Comparison of ENCODE assay signal across 20 mouse cellular contexts in genomic region chr5:149071546-149071945, GRCm38 (mm10).
DNase-seq lines count a peak whose midpoint lies in the region; ATAC-seq and TF ChIP-seq lines count a peak whose summit lies in the region.
"Had no signal": no experiment of that assay in that cellular context is flagged by ENCODE, and none has a peak within 500 bp of the region (broad histone marks: within the 10 kb centered on the region; RNA-seq: fewer than 3 reads in every experiment).

No protein-coding gene starts in this region.

- no peaks in the 10 kb centered on the region for H3K36me3 ChIP-seq in hindbrain, postnatal 0 days (ENCODE audit: insufficient read depth, low read length)
- no peaks in the 10 kb centered on the region for H3K36me3 ChIP-seq in hindbrain, embryonic 12.5 days
- H3K36me3 ChIP-seq in lung, postnatal 0 days (ENCODE audit: insufficient read depth, low read length) = no peaks in the 10 kb centered on the region
- H3K36me3 ChIP-seq in G1E (replicated peaks) = no peaks in the 10 kb centered on the region
- H3K36me3 ChIP-seq in stomach, postnatal 0 days (ENCODE audit: control insufficient read depth, insufficient read depth, low read length) = no peaks in the 10 kb centered on the region
- H3K36me3 ChIP-seq: embryonic facial prominence, embryonic 13.5 days; forebrain, embryonic 12.5 days; heart, embryonic 12.5 days; intestine, embryonic 15.5 days; limb, embryonic 15.5 days had no signal

- no peaks in the 10 kb centered on the region for H3K27me3 ChIP-seq in hindbrain, postnatal 0 days (ENCODE audit: insufficient read depth, low read length)
- H3K27me3 ChIP-seq in hindbrain, embryonic 12.5 days = no peaks in the 10 kb centered on the region
- H3K27me3 ChIP-seq in lung, postnatal 0 days (replicated peaks; ENCODE audit: insufficient read depth, low read length) = no peaks in the 10 kb centered on the region
- peaks cover 3% of the 10 kb centered on the region; the same call in 1 of the 2 replicates for H3K27me3 ChIP-seq in G1E (ENCODE audit: insufficient read depth, low read length)
- H3K27me3 ChIP-seq in stomach, postnatal 0 days (ENCODE audit: control insufficient read depth, insufficient read depth, low read length) = no peaks in the 10 kb centered on the region
- H3K27me3 ChIP-seq: embryonic facial prominence, embryonic 13.5 days; forebrain, embryonic 12.5 days; heart, embryonic 12.5 days; intestine, embryonic 15.5 days; limb, embryonic 15.5 days had no signal

- WGBS in hindbrain, postnatal 0 days = 97% methylated on average over 5 of the region's 5 CpGs
- over 99% methylated on average over 5 of the region's 5 CpGs for WGBS in hindbrain, embryonic 12.5 days
- WGBS in lung, postnatal 0 days = 95% methylated on average over 5 of the region's 5 CpGs
- 98% methylated on average over 5 of the region's 5 CpGs for WGBS in stomach, postnatal 0 days

- no peak for TF ChIP-seq EP300 in lung, postnatal 0 days (IDR thresholded peaks at IDR 0.05)
- TF ChIP-seq EP300 in stomach, postnatal 0 days (optimal IDR thresholded peaks at IDR 0.05) = no peak

- H3K4me3 ChIP-seq in hindbrain, postnatal 0 days (ENCODE audit: low read length) = no peak overlapping the region
- H3K4me3 ChIP-seq in hindbrain, embryonic 12.5 days = no peak overlapping the region
- no peak overlapping the region for H3K4me3 ChIP-seq in lung, postnatal 0 days (ENCODE audit: low read depth, low read length)
- H3K4me3 ChIP-seq in G1E (ENCODE audit: low read depth, low read length) = no peak overlapping the region
- no peak overlapping the region for H3K4me3 ChIP-seq in stomach, postnatal 0 days (ENCODE audit: low read depth, low read length)
- H3K4me3 ChIP-seq: embryonic facial prominence, embryonic 13.5 days; forebrain, embryonic 12.5 days; heart, embryonic 12.5 days; intestine, embryonic 15.5 days; limb, embryonic 15.5 days had no signal

- H3K27ac ChIP-seq in hindbrain, postnatal 0 days = no peak overlapping the region
- no peak overlapping the region for H3K27ac ChIP-seq in hindbrain, embryonic 12.5 days
- no peak overlapping the region for H3K27ac ChIP-seq in lung, postnatal 0 days (ENCODE audit: low read length)
- no peak overlapping the region for H3K27ac ChIP-seq in stomach, postnatal 0 days (replicated peaks)
- H3K27ac ChIP-seq: embryonic facial prominence, embryonic 13.5 days; forebrain, embryonic 12.5 days; intestine, embryonic 15.5 days; limb, embryonic 15.5 days had no signal

- H3K4me1 ChIP-seq in hindbrain, postnatal 0 days (ENCODE audit: insufficient read depth, low read length) = no peaks in the 10 kb centered on the region
- H3K4me1 ChIP-seq in hindbrain, embryonic 12.5 days = no peaks in the 10 kb centered on the region
- no peaks in the 10 kb centered on the region for H3K4me1 ChIP-seq in lung, postnatal 0 days (ENCODE audit: insufficient read depth, low read depth, low read length)
- peaks cover 25% of the 10 kb centered on the region for H3K4me1 ChIP-seq in G1E (ENCODE audit: insufficient read depth, low read depth, low read length)
- no peaks in the 10 kb centered on the region for H3K4me1 ChIP-seq in stomach, postnatal 0 days (replicated peaks; ENCODE audit: control insufficient read depth, insufficient read depth)
- H3K4me1 ChIP-seq: forebrain, embryonic 12.5 days; intestine, embryonic 15.5 days; limb, embryonic 15.5 days had no signal

- no peak for ATAC-seq in hindbrain, postnatal 0 days
- no peak for ATAC-seq in hindbrain, embryonic 12.5 days (ENCODE audit: low FRiP score)
- no peak for ATAC-seq in lung, postnatal 0 days
- no peak for ATAC-seq in G1E (ENCODE audit: extremely low read depth, insufficient number of reproducible peaks, low FRiP score, poor library complexity, severe bottlenecking)
- ATAC-seq in stomach, postnatal 0 days (ENCODE audit: low FRiP score, low TSS enrichment) = no peak
- ATAC-seq: activated CD4-positive, CD25-positive, alpha-beta regulatory T cell, adult 4 months; intestine, embryonic 15.5 days had no signal

- H3K9ac ChIP-seq in hindbrain, postnatal 0 days (replicated peaks; ENCODE audit: low read length) = no peak overlapping the region
- no peak overlapping the region for H3K9ac ChIP-seq in hindbrain, embryonic 12.5 days
- no peak overlapping the region for H3K9ac ChIP-seq in lung, postnatal 0 days (replicated peaks; ENCODE audit: low read depth)
- H3K9ac ChIP-seq in stomach, postnatal 0 days (ENCODE audit: low read length) = no peak overlapping the region
- H3K9ac ChIP-seq: embryonic facial prominence, embryonic 13.5 days; forebrain, embryonic 12.5 days; heart, embryonic 12.5 days; intestine, embryonic 15.5 days; limb, embryonic 15.5 days had no signal

- no peak for DNase-seq in hindbrain, postnatal 0 days (ENCODE audit: low spot score)
- DNase-seq in lung, postnatal 0 days (ENCODE audit: low spot score) = no peak
- no peak for DNase-seq in lung, postnatal 10 days
- no peak for DNase-seq in G1E (ENCODE audit: low spot score)
- DNase-seq in stomach, postnatal 0 days (ENCODE audit: low spot score) = no peak
- no peak for DNase-seq in layer of hippocampus, adult 9-10 months (ENCODE audit: low spot score)
- DNase-seq in left cerebral cortex, adult 9 months (ENCODE audit: low spot score in 2 of 2) = no peak
- DNase-seq: adrenal gland, postnatal 36 days; cerebellum, adult 11 months; heart, postnatal 4 days; kidney, postnatal 4 days; lung, postnatal 4 days; spleen, adult 18-20 months had no signal

- no peaks in the 10 kb centered on the region for H3K9me3 ChIP-seq in hindbrain, postnatal 0 days (ENCODE audit: low read length)
- H3K9me3 ChIP-seq in hindbrain, embryonic 12.5 days (replicated peaks) = no peaks in the 10 kb centered on the region
- no peaks in the 10 kb centered on the region for H3K9me3 ChIP-seq in lung, postnatal 0 days (ENCODE audit: low read length)
- peaks cover 3% of the 10 kb centered on the region for H3K9me3 ChIP-seq in G1E (replicated peaks)
- H3K9me3 ChIP-seq in stomach, postnatal 0 days (ENCODE audit: control insufficient read depth, low read length) = no peaks in the 10 kb centered on the region
- H3K9me3 ChIP-seq: embryonic facial prominence, embryonic 13.5 days; forebrain, embryonic 12.5 days; intestine, embryonic 15.5 days; limb, embryonic 15.5 days had no signal

- no peak overlapping the region for H3K4me2 ChIP-seq in hindbrain, postnatal 0 days (ENCODE audit: low read depth, low read length)
- no peak overlapping the region for H3K4me2 ChIP-seq in hindbrain, embryonic 12.5 days (replicated peaks)
- no peak overlapping the region for H3K4me2 ChIP-seq in lung, postnatal 0 days (replicated peaks; ENCODE audit: low read depth, low read length)
- no peak overlapping the region for H3K4me2 ChIP-seq in stomach, postnatal 0 days (replicated peaks; ENCODE audit: low read depth)
- H3K4me2 ChIP-seq: embryonic facial prominence, embryonic 13.5 days; forebrain, embryonic 12.5 days; heart, embryonic 12.5 days; intestine, embryonic 15.5 days; limb, embryonic 15.5 days had no signal

- peak; percentile 9; the same call in 1 of the 2 replicates for TF ChIP-seq CTCF in hindbrain, postnatal 0 days (IDR thresholded peaks at IDR 0.05; ENCODE audit: low read depth)
- peak; percentile 34 for TF ChIP-seq CTCF in lung, postnatal 0 days (IDR thresholded peaks at IDR 0.05)
- TF ChIP-seq CTCF in G1E (IDR thresholded peaks at IDR 0.05; ENCODE audit: low read depth, low read length) = 0 out of 2 replicates have a peak, but pooled peaks have one; percentile 38
- TF ChIP-seq CTCF in stomach, postnatal 0 days (IDR thresholded peaks at IDR 0.05; ENCODE audit: low read depth) = peak; percentile 40
